Mouse (Mus musculus) heart, postnatal 0 days (tissue): ENCODE measurements around the gene Crat. TPM values are rescaled to one million over a fixed set of nuclear protein-coding genes. Genes with fewer than 3 reads are reported as not detected.
A peak's percentile ranks its signal among the peaks of the same experiment; 100 is the strongest.

ENCODE experiments used
- ATAC-seq: fragments of 200-750 bp; cut with Nextera tagmentation; 2 replicates; pipeline ENCODE4 v1.8.0; 2017; ENCODE audit warnings: low read depth, moderate number of reproducible peaks, moderate library complexity; ENCODE audit not compliant: insufficient read depth
- DNase-seq: peaks from one replicate; pipeline ENCODE4 v3.0.0-alpha.2; 2016; ENCODE audit warnings: low spot score
- H3K27ac ChIP-seq: fragments of 300-500 bp; sonication (generic); 2 replicates; pipeline ENCODE4 v1.5.1; 2014; ENCODE audit warnings: low read depth, mild to moderate bottlenecking
- H3K27me3 ChIP-seq: fragments of 300-500 bp; sonication (generic); 2 replicates; pipeline ENCODE4 v1.6.1; 2014; ENCODE audit warnings: low read length, mixed read lengths; ENCODE audit not compliant: control insufficient read depth, insufficient read depth
- H3K36me3 ChIP-seq: fragments of 300-500 bp; sonication (generic); replicated peaks from 2 replicates; pipeline ENCODE4 v1.6.1; 2014; ENCODE audit warnings: low read length, mixed read lengths; ENCODE audit not compliant: control insufficient read depth, insufficient read depth
- H3K4me1 ChIP-seq: fragments of 300-500 bp; sonication (generic); 2 replicates; pipeline ENCODE4 v1.6.1; 2014; ENCODE audit warnings: antibody characterized with exemption; ENCODE audit not compliant: control insufficient read depth, insufficient read depth
- H3K4me2 ChIP-seq: fragments of 300-500 bp; sonication (generic); 2 replicates; pipeline ENCODE4 v1.6.1; 2014; ENCODE audit warnings: low read depth, mild to moderate bottlenecking, low read length, moderate library complexity
- H3K4me3 ChIP-seq: fragments of 300-500 bp; sonication (generic); 2 replicates; pipeline ENCODE4 v1.5.1; 2014; ENCODE audit warnings: low read depth, low read length
- H3K9ac ChIP-seq: fragments of 300-500 bp; sonication (generic); replicated peaks from 2 replicates; pipeline ENCODE4 v1.6.1; 2014; ENCODE audit warnings: low read depth, low read length, mixed read lengths
- H3K9me3 ChIP-seq: fragments of 300-500 bp; sonication (generic); replicated peaks from 2 replicates; pipeline ENCODE4 v1.6.1; 2016; ENCODE audit warnings: low read length; ENCODE audit not compliant: control insufficient read depth
- CTCF ChIP-seq: IDR thresholded peaks from 2 replicates; pipeline ENCODE4 v1.5.1; 2016; ENCODE audit warnings: antibody characterized with exemption, control low read depth, low read depth
- EP300 ChIP-seq: IDR thresholded peaks from 2 replicates; pipeline ENCODE4 v1.6.1; 2016; ENCODE audit warnings: antibody characterized with exemption, low read depth
- WGBS: fragments of 180-500 bp; shearing (Covaris S2); extraction: QIAGEN DNeasy Blood & Tissue Kit; methylation state at CpG from one replicate; pipeline ENCODE4 v1.1.7; 2014; 5-methylcytosine and 5-hydroxymethylcytosine counted together
- polyA plus RNA-seq: library from polyadenylated mRNA; unstranded; fragments of >200 nt; fragmentation: Nextera tagmentation; extraction: Ambion mirVana; gene quantifications from 2 replicates; pipeline ENCODE4 v1.2.1, GENCODE M21; 2015
- total RNA-seq: library from RNA; depleted of rRNA; stranded (reverse); fragments of >200 nt; gene quantifications from 2 replicates; pipeline ENCODE4 v1.2.3, GENCODE M21; 2014; ENCODE audit warnings: low replicate concordance; rRNA removed

Crat gene
- total RNA-seq (351 and 413 TPM in 2 replicates), polyA plus RNA-seq (263 and 266 TPM in 2 replicates)

DNA sequence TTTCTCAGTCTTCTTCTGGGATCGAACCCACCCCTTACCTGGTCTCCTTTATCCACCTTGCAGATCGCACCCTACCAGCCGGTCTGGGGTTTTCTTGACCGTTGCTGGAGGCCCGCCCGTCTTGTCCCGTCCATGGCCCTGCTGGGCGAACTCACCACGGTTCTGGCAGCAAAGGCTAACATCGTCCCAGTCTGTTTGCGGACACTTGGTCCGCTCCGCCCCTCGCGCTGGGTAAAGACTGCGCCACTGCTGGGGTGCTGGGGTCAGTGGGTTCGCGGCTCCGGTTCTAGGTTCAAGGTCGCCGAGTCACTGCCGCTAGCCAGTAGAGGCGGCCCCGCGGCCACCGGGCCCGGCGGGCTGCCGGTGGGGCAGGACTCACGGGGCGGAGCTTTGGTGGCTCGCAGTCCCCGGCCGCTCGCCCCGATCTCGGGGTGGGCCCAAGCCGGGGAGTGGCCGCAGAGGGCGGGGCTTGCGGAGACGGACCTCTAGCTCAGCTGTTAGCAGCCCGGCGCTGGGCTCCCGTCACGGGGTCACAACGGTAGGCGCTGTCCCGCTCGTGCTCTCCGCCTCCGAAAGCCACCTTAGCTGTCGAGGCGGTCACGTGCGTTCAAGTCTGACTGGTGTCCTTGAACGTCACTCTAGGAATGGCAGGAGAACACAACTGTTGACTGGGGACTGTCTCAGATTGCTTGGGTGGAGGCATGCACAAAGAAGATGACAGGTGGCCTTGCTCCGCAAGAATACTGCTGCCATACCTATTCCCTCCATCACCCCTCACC, at the start of gene Crat:
TSS of gene Crat (minus strand) at position 657 of the 779 bp plus-strand sequence.
- ATAC-seq (peak; percentile 93), DNase-seq (peak; percentile 94)
- H3K4me3 ChIP-seq, result peak within 1 kb of the TSS; percentile 84
- H3K9me3 ChIP-seq, result no peaks in the 10 kb centered on the region
- H3K9ac ChIP-seq, result peak within 1 kb of the TSS; percentile 91
- H3K27me3 ChIP-seq, result no peaks in the 10 kb centered on the region
- peaks cover 24% of the 10 kb centered on the region for H3K36me3 ChIP-seq
- H3K4me1 ChIP-seq, result peaks cover 44% of the 10 kb centered on the region
- peak within 1 kb of the TSS; percentile 94 for H3K27ac ChIP-seq
- no peak for TF ChIP-seq CTCF
- peak; percentile 71 for TF ChIP-seq EP300
- under 1% methylated on average over 58 of the region's 58 CpGs for WGBS
- peak within 1 kb of the TSS; percentile 70 for H3K4me2 ChIP-seq

DNA sequence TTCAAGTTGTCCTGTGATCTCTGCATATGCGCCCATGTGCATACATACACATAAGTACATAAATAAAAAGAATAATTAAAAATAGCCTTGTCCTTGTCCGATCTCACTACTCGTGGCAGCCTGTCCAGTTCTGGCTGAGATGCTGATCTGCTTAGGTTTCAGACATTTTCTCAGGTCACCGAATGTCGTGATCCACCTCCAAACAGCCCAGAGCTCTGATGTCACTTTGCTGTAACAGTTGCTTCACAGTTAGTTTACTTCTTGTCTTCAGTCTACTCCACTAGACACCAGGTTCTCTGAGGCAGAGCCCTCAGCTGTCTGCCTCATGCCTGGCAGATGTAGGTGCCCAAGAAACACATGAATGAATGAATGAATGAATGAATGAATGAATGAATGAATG, 48.8 kb upstream of the Crat start:
- H3K4me1 ChIP-seq, result peaks cover 20% of the 10 kb centered on the region; the same call in 1 of the 2 replicates
- no peaks in the 10 kb centered on the region for H3K27me3 ChIP-seq

DNA sequence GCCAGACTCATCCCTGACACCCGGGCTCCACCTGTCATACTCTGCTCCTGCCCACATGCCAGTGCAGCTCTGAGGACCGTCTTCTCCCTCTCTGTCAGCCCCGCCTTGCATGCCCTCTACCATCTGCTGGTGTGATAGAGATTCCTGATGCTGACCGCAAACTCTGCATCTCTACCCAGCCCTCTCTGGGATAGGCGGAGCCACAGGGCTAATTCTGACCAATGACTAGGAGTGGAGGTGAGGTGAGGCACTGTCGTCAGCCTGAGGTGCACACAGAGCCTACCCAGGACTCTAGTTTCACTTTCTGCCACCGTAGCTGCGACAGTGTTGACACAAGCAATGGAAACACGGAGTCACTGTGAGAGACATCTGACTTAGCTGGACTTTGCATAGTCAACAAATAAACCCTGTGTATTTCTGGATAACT, 48.3 kb upstream of the Crat start:
- WGBS, result 1% methylated on average over 9 of the region's 9 CpGs
- H3K36me3 ChIP-seq, result no peaks in the 10 kb centered on the region
- DNase-seq (peak; percentile 96), ATAC-seq (peak; percentile 96)
- H3K27me3 ChIP-seq, result no peaks in the 10 kb centered on the region
- H3K4me2 ChIP-seq, result peak overlapping the region; percentile 56
- H3K9me3 ChIP-seq, result no peaks in the 10 kb centered on the region
- H3K27ac ChIP-seq, result peak overlapping the region; percentile 78
- TF ChIP-seq CTCF, result no peak
- peak; percentile 85 for TF ChIP-seq EP300
- peak overlapping the region; percentile 37 for H3K4me3 ChIP-seq
- H3K4me1 ChIP-seq, result peaks cover 20% of the 10 kb centered on the region; the same call in 1 of the 2 replicates
- peak overlapping the region; percentile 53 for H3K9ac ChIP-seq

More for the DNA sequence above, 48.8 kb upstream of the Crat start:
- Histone ChIP-seq H3K36me3 (no peaks in the 10 kb centered on the region), H3K4me2 (peak overlapping the region; percentile 56), H3K27ac (peak overlapping the region; percentile 78), H3K9ac (peak overlapping the region; percentile 53), H3K4me3 (peak overlapping the region; percentile 37), H3K9me3 (no peaks in the 10 kb centered on the region)
- 27% methylated on average over 5 of the region's 5 CpGs for WGBS
- no peak for TF ChIP-seq EP300
- TF ChIP-seq CTCF, result no peak
- ATAC-seq (no peak), DNase-seq (no peak)

DNA sequence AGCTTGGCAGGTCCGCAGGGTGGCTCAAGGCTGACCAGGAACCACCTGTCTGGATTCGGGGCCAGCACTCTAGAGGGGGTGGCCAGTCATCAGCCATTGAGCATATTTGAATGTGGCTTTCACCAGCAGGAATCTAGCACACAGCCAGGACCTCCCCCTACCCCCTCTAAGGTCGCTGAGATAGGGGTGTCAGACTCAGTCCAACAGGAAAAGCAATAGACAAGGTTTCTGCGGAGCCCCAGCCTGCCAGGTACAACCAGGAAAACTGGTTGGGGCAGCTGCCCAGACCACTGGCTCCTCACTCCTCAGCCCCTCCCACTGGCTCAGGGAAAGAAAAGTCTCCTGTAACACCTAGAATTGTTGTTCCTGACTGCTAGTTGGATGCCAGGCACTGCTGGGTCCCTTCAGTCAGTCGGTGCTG, 47.7 kb upstream of the Crat start:
- H3K9ac ChIP-seq, result no peak overlapping the region
- H3K4me3 ChIP-seq, result no peak overlapping the region; the same call in 1 of the 2 replicates
- H3K4me1 ChIP-seq, result peaks cover 20% of the 10 kb centered on the region; the same call in 1 of the 2 replicates
- H3K27me3 ChIP-seq, result no peaks in the 10 kb centered on the region
- DNase-seq (no peak), ATAC-seq (no peak)
- H3K36me3 ChIP-seq, result no peaks in the 10 kb centered on the region
- H3K27ac ChIP-seq, result peak overlapping the region; percentile 78
- no peak for TF ChIP-seq CTCF
- TF ChIP-seq EP300, result no peak
- peak overlapping the region; percentile 56 for H3K4me2 ChIP-seq
- no peaks in the 10 kb centered on the region for H3K9me3 ChIP-seq
- 15% methylated on average over 5 of the region's 5 CpGs for WGBS

DNA sequence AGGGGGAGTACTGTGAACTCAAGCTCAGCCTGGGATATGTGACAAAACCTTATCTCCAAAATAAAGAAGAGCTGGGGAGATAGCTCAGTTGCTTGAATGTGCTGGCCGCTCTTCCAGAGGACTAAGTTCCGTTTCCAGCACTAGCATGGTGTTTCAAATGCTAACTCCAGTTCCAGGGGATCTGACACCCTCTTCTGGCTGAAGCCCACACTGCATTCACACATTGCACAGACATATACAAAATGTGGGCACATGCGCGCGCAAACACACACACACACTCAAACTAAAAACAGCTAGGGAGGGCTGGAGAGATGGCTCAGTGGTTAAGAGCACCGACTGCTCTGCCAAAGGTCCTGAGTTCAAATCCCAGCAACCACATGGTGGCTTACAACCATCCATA, 43.6 kb upstream of the Crat start:
- H3K9me3 ChIP-seq, result no peaks in the 10 kb centered on the region
- H3K27ac ChIP-seq, result no peak overlapping the region
- H3K4me3 ChIP-seq, result no peak overlapping the region
- peaks cover 27% of the 10 kb centered on the region for H3K4me1 ChIP-seq
- H3K9ac ChIP-seq, result no peak overlapping the region
- no peaks in the 10 kb centered on the region for H3K27me3 ChIP-seq
- no peaks in the 10 kb centered on the region for H3K36me3 ChIP-seq
- TF ChIP-seq CTCF (peak; percentile 22; the same call in 1 of the 2 replicates), EP300 (no peak)
- 86% methylated on average over 6 of the region's 6 CpGs for WGBS
- no peak for DNase-seq
- no peak for ATAC-seq
- H3K4me2 ChIP-seq, result no peak overlapping the region

DNA sequence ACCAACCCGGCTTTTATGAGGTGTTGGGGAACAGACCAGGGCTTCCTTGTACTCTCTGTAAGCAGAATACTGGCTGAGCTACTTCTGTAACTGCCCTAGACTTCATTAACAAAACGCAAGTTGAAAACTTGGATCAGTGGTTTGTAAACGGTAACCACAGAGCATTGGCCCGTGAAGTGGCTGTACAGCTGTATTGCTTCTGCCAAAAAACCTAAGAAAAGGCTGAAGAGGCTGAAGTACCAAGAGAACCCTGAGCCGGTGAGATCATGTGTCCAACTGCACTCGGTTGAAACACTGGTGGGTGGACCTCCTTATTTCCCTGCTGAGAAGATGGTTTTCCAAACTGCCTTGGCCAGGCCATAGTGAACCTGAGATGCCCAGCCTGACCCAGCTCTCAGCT, 42.7 kb upstream of the Crat start:
- no peaks in the 10 kb centered on the region for H3K9me3 ChIP-seq
- H3K4me2 ChIP-seq, result no peak overlapping the region
- no peaks in the 10 kb centered on the region for H3K27me3 ChIP-seq
- no peaks in the 10 kb centered on the region for H3K36me3 ChIP-seq
- DNase-seq, result no peak
- 77% methylated on average over 6 of the region's 6 CpGs for WGBS
- no peak for ATAC-seq
- peak overlapping the region; percentile 43 for H3K27ac ChIP-seq
- TF ChIP-seq CTCF, result no peak
- TF ChIP-seq EP300, result no peak
- H3K9ac ChIP-seq, result no peak overlapping the region
- H3K4me3 ChIP-seq, result no peak overlapping the region
- peaks cover 22% of the 10 kb centered on the region for H3K4me1 ChIP-seq
